Mouse (Mus musculus): ENCODE data around the gene Lpp.

GRCm38 (mm10) chr16:24569681-24570080 is 176.4 kb downstream of the Lpp start:
- no peak for TF ChIP-seq CTCF (IDR thresholded peaks at IDR 0.05; ENCODE audit: insufficient read depth, low read depth, low read length)
- no peak for TF ChIP-seq POLR2A (IDR thresholded peaks at IDR 0.05; ENCODE audit: insufficient read depth, low read depth, low read length)
